Mouse (Mus musculus): ENCODE measurements around the gene Olfr913. TPM values are rescaled to one million over a fixed set of nuclear protein-coding genes. Genes with fewer than 3 reads are reported as not detected.

Gene Olfr913
- total and polyA plus RNA-seq, 3 experiments: not detected

DNA sequence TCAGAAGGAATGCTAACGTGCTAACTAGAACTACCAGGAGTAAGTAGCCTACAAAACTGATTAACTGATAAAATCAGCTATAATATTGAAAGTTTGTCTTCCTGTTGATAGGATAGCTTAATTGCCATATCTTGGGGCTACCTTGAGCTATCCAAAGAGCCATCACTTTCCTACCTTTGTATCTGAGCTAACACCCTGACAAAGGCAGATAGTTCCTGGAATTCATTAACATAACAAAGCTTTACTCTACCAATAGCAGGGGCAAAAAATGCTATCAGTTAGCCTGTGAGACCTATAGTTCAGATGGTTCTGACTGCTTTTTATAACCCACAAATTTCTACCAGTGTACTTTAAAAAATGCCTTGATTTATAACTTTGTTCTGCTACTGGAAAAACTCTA, 1.5 kb upstream of the Olfr913 start:
- H3K9me3 ChIP-seq (replicated peaks; ENCODE audit: low read length): no peaks in the 10 kb centered on the region
- no peak overlapping the region for H3K9ac ChIP-seq (ENCODE audit: insufficient read depth, low read depth)
- no peaks in the 10 kb centered on the region for H3K36me3 ChIP-seq (replicated peaks in 1 of 2; ENCODE audit: control insufficient read depth in 1 of 2, insufficient read depth in 1 of 2, low read length in 1 of 2)
- no peaks in the 10 kb centered on the region for H3K79me2 ChIP-seq (replicated peaks; ENCODE audit: control insufficient read depth, extremely low read depth, insufficient read depth, poor library complexity, severe bottlenecking)
- H3K4me3 ChIP-seq (replicated peaks in 1 of 3; ENCODE audit: low read depth in 2 of 3, low read length in 2 of 3, poor library complexity in 1 of 3): no peak overlapping the region
- no peak overlapping the region for H3K27ac ChIP-seq (ENCODE audit: insufficient read depth, low read depth)
- in situ Hi-C loops (cut with MboI; ENCODE audit: low pct_ligation_motif_present, low pct_unique_long_range_greater_than_20kb, low sequenced_read_pairs) (no loop called here), dilution Hi-C loops (cut with MboI; ENCODE audit: extremely low pct_ligation_motif_present, extremely low pct_unique_long_range_greater_than_20kb, low sequenced_read_pairs) (no loop called here)
- DNase-seq (ENCODE audit: extremely low read depth): no peak
- no peaks in the 10 kb centered on the region for H3K4me1 ChIP-seq (ENCODE audit: control insufficient read depth in 1 of 2, insufficient read depth in 2 of 2)
- H3K27me3 ChIP-seq (replicated peaks): no peaks in the 10 kb centered on the region
- TF ChIP-seq ZNF384 (IDR thresholded peaks at IDR 0.05; ENCODE audit: low read depth, low read length): no peak
- no peak for TF ChIP-seq JUN (IDR thresholded peaks at IDR 0.05; ENCODE audit: insufficient read depth, low read depth, low read length)
- TF ChIP-seq MAZ (IDR thresholded peaks at IDR 0.05; ENCODE audit: low read depth, low read length): no peak
- TF ChIP-seq KAT2A (IDR thresholded peaks at IDR 0.05; ENCODE audit: insufficient replicate concordance, low read length): no peak
- TF ChIP-seq GABPA (IDR thresholded peaks at IDR 0.05; ENCODE audit: insufficient replicate concordance, low read depth, low read length): no peak
- no peak for TF ChIP-seq JUND (conservative IDR thresholded peaks at IDR 0.05; ENCODE audit: low read depth, low read length)
- TF ChIP-seq USF1 (IDR thresholded peaks at IDR 0.05; ENCODE audit: low read depth, low read length): no peak
- TF ChIP-seq MAX (IDR thresholded peaks at IDR 0.05; ENCODE audit: low read length): no peak
- TF ChIP-seq CHD2 (IDR thresholded peaks at IDR 0.05; ENCODE audit: low read length): no peak
- no peak for TF ChIP-seq SIN3A (IDR thresholded peaks at IDR 0.05; ENCODE audit: low read length)
- TF ChIP-seq SMC3 (IDR thresholded peaks at IDR 0.05; ENCODE audit: low read depth, low read length): no peak
- no peak for TF ChIP-seq CHD1 (IDR thresholded peaks at IDR 0.05; ENCODE audit: low read depth, low read length)
- no peak for TF ChIP-seq ETS1 (conservative IDR thresholded peaks at IDR 0.05; ENCODE audit: low read depth, low read length)
- TF ChIP-seq MXI1 (IDR thresholded peaks at IDR 0.05; ENCODE audit: low read depth, low read length): no peak
- TF ChIP-seq USF2 (conservative IDR thresholded peaks at IDR 0.05; ENCODE audit: low read depth, low read length): no peak
- TF ChIP-seq ZMIZ1 (IDR thresholded peaks at IDR 0.05; ENCODE audit: low read depth, low read length): no peak
- no peak for TF ChIP-seq TCF12 (IDR thresholded peaks at IDR 0.05; ENCODE audit: low read depth, low read length)
- H3K4me2 ChIP-seq (ENCODE audit: insufficient read depth, low read depth, poor library complexity, severe bottlenecking): no peak overlapping the region

DNA sequence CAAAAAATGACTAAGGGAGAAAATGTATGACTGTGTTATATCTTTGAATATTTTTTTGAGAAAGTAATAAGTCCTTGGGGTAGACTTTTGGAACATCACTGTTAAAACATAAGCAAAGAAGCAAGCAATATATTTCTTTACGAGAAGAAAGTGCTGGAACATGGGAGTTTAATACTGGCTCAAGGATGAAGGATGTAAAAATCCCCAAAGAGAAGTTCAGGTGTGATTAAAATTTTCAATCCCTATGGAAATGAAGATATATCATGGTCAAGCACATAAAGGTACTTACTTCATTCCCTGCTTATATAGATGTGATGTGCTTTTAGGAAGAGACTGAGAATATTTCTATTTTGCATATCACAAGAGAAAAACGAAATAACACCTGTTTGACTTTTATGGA, 12.2 kb downstream of the Olfr913 start, which contains the start of gene Olfr914:
TSS of gene Olfr914 (plus strand) at position 301 of the 400 bp plus-strand sequence.
- H3K9ac ChIP-seq (ENCODE audit: insufficient read depth, low read depth): no peak within 1 kb of the TSS
- no peak for DNase-seq (ENCODE audit: extremely low read depth)
- dilution Hi-C loops (cut with MboI; ENCODE audit: extremely low pct_ligation_motif_present, extremely low pct_unique_long_range_greater_than_20kb, low sequenced_read_pairs) (no loop called here), in situ Hi-C loops (cut with MboI; ENCODE audit: low pct_ligation_motif_present, low pct_unique_long_range_greater_than_20kb, low sequenced_read_pairs) (no loop called here)
- TF ChIP-seq RAD21 (IDR thresholded peaks at IDR 0.05; ENCODE audit: low read depth, low read length): no peak
- TF ChIP-seq NRF1 (IDR thresholded peaks at IDR 0.05; ENCODE audit: low read depth, low read length): no peak
- TF ChIP-seq CTCF (conservative IDR thresholded peaks at IDR 0.05 in 1 of 2, IDR thresholded peaks at IDR 0.05 in 1 of 2; ENCODE audit: low read depth in 2 of 2, low read length in 2 of 2): no peak
- TF ChIP-seq JUND (conservative IDR thresholded peaks at IDR 0.05; ENCODE audit: low read depth, low read length): no peak
- TF ChIP-seq ZC3H11A (IDR thresholded peaks at IDR 0.05; ENCODE audit: low read depth, low read length): no peak
- no peak for TF ChIP-seq HCFC1 (IDR thresholded peaks at IDR 0.05; ENCODE audit: low read depth, low read length)
- H3K79me2 ChIP-seq (replicated peaks; ENCODE audit: control insufficient read depth, extremely low read depth, insufficient read depth, poor library complexity, severe bottlenecking): no peaks in the 10 kb centered on the region
- H3K4me2 ChIP-seq (ENCODE audit: insufficient read depth, low read depth, poor library complexity, severe bottlenecking): no peak within 1 kb of the TSS
- no peaks in the 10 kb centered on the region for H3K9me3 ChIP-seq (replicated peaks; ENCODE audit: low read length)
- no peaks in the 10 kb centered on the region for H3K27me3 ChIP-seq (replicated peaks)
- H3K36me3 ChIP-seq (replicated peaks in 1 of 2; ENCODE audit: control insufficient read depth in 1 of 2, insufficient read depth in 1 of 2, low read length in 1 of 2): no peaks in the 10 kb centered on the region
- no peak within 1 kb of the TSS for H3K27ac ChIP-seq (ENCODE audit: insufficient read depth, low read depth)
- no peaks in the 10 kb centered on the region for H3K4me1 ChIP-seq (ENCODE audit: control insufficient read depth in 1 of 2, insufficient read depth in 2 of 2)
- H3K4me3 ChIP-seq (replicated peaks in 1 of 3; ENCODE audit: low read depth in 2 of 3, low read length in 2 of 3, poor library complexity in 1 of 3): no peak within 1 kb of the TSS
